Mouse (Mus musculus) cerebellum, adult 2 months (tissue): ENCODE data around the gene Tti1.

Experiments
- CTCF ChIP-seq: fragments of 200-500 bp; IDR thresholded peaks from 2 replicates; pipeline ENCODE4 v1.5.1; 2011; ENCODE audit warnings: low read depth, mild to moderate bottlenecking, control low read depth, low read length, moderate library complexity, borderline replicate concordance; ENCODE audit not compliant: insufficient read depth
- POLR2A ChIP-seq: fragments of 200-500 bp; IDR thresholded peaks from 2 replicates; pipeline ENCODE4 v1.6.1; 2011; ENCODE audit warnings: low read length, control low read depth, borderline replicate concordance; ENCODE audit not compliant: insufficient read depth

DNA sequence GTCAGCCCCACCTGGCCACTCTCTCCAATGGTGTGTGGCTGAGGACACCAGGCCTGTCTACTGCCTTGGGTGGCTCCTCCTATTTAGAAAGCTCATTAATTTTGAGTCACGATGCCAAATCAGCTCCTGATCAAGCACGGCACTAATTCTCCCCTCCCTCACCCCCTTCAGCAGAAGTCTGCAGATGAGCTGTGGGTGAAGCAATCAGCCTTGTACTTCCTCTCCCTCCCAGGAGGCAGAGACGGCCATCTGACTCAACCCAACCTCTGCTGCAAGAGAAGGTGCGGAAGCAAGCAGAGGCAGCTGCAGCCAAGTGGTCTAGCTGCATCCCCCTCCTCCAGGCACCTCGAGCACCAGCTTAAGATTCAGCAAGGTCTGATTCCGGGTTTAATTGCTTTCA lies 37.2 kb downstream of the Tti1 start:
- TF ChIP-seq CTCF (no peak), POLR2A (no peak)
